Mouse (Mus musculus): ENCODE measurements around the gene Rab3il1. TPM values are rescaled to one million over a fixed set of nuclear protein-coding genes. Genes with fewer than 3 reads are reported as not detected.

Gene Rab3il1
- total RNA-seq, 4 experiments from 2014 or later: 6.3 to 8.1 (median 7.5) TPM

DNA sequence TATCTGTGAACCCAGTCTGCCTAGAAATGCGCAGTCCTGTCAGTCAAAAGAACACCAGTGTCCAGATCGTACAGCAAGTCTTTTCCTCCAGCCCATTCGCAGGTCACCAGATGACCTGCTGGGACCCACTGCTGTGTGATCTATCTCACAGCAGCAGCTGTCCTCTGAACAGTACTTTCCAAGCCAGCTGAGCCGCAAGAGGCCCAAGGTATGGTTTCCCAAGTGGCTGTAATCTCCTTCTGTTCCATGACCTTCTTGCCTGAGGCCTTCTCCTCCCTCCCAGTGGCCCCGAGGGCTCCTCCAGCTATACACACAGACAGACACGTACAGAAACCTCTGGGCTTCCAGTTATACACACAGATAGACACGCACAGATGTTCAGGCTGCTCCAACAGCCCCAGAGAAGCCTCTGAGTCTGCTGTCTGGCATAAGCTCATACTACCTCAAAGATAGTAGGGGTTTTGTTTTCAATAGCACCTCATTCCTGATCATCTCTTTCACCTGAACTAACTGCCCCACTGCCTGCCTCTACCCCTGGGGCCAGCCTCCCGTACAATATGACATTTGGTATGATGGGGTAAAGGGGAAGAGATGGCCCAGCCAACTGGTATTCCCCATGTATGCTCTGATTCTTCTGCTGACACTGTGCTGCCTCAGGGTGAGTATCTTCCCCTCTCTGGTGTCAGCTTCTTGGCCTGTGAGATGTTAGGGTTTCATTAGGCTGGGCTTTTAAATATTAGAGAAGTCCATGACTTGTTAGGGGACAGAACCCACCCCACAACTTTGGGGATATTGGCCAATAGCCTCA is 59.5 kb downstream of the Rab3il1 start:
- no peak for DNase-seq (ENCODE audit: low spot score)

DNA sequence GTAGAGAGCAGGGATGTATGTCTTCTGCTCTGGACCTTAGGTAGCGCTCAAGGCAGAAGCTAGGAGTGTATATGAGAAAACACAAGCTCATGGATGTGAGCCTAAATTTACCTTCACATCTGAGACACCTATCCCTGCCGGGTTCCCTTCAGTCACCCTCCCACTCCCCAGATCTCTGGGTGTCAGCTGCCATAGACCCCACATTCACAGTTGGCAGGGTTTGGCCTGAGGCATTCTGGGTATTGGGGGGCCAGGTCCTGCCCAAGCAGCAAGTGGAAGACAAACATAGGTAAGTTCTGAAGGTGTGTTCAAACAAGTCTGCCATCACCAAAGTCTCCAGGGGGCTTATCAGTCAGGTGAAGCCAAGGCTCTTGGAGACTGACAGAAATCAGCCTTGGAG is 60.2 kb downstream of the Rab3il1 start:
- DNase-seq (ENCODE audit: low spot score): no peak

DNA sequence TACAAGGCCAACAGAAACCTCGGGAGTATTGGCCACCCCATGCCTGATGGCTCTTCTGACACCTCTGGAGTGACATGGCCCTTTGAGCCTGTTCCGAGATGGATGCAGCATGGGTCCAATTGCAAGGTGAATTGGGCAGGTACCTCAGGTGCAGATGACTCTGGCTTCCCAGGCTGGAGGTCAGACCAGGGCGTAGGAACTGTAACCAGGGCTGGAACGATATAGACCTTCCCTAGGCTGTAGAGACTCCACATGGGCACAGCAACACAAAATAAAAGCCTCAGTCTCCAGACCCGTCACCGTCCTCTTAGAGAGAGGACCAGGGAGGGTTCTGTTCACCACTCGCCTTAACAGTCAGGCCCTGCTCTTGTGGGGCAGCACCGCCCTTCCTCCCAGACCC is 60.8 kb downstream of the Rab3il1 start:
- DNase-seq (ENCODE audit: low spot score): no peak

DNA sequence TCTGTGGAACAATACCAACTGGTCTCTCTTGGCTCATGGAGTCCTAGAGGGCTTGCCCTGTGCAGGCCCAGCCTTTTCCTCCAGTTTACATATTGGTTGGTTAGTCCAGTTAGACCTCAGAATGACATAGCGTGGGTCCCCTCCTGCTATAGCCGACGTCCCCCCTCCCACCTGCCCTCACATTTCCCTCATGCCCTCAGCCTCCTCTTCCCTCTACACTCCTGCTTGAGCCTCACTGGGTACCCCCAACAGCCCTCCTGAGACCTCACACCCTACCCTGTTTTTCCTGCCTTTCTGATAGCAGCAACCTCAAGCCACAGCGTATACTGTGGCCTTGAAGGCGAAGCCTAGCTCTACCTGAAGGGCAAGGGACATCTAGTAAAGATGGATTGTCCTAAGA is 61.4 kb downstream of the Rab3il1 start:
- no peak for DNase-seq (ENCODE audit: low spot score)

DNA sequence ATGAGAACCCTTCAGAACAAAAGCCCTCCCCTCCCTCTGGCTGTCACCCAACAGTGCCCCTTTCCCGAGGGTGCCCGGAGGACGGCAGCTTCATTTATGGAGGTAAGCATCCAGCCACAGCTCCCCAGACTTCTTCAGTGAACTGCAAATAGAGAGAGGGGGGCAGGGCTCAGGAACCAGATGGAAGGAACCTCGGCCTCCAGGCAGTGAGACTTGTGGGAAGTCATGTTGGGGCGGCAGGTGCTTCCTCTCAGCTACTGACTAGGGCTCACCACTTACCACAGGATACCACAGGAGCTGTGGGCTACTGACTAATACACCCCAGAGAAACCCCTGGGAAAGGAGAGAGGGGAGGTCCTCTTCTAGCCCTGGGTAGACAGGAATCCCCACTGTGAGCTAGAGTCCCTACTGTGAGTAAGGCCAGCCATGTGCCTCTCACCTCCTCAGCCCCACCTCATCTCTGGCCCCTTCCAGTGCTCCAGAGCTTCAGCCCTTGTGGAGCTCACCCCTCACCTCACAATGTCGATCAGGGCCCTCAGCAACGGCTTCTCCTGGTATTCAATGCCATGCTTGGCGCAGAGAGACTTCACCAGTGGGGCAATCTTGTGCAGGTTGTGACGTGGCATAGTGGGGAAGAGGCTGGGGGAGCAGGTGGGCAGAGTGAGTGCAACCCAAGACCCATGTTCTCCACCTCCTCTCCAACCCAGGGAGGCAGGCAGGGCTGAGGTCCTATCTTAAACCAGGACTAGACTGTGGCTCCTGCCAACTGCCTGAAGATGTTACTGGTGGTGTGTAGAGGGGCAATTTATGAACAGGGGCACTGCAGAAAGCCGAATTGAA is 62.9 kb downstream of the Rab3il1 start:
- DNase-seq (ENCODE audit: low spot score): no peak

DNA sequence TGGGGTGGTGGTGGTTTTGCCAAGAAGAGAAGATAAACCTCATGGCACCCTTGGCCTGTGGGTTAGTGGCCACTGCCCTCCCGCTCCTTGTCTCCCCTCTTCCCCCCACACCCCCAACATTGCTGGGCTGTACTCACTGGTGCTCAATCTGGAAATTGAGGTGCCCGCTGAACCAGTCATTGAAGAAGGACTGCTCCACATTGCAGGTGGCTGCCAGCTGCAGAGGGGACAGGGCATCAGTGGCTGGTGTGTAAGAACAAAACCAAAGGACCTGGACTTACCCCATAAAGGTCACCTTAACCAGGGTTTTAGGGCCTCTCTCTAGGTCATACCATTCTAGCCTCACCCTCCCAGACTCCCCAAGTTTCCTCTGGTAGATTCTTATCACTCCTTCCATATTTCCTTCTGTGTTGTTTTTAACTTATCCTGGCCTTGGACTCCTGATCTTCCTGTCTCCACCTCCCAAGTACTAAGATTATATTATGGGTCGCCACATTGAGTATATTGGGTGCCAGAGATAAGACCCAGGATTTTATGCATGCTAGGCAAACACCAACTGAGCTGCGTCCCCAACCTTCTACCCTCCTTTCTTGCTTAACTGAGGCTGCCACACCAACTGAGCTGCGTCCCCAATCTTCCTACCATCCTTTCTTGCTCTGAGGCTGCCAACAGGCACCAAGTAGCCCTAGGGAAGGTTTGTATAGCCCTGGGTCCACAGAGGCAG is 64.2 kb downstream of the Rab3il1 start:
- DNase-seq (ENCODE audit: low spot score): no peak

DNA sequence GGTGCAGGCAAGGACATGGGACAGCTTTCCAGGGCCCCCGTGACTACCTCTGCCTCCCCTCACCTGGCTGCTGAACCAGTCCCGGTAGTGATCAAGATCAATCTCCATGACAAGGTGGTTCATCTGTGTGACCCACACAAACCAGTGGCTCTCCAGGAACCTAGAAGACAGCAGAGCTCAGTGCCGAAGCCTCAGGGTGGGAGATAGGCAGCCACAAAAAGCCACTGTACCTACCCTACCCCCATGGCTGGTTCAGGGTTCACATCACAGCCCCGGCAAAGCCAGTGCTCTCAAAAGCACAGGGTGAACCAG is 64.7 kb downstream of the Rab3il1 start:
- DNase-seq (ENCODE audit: low spot score): no peak

DNA sequence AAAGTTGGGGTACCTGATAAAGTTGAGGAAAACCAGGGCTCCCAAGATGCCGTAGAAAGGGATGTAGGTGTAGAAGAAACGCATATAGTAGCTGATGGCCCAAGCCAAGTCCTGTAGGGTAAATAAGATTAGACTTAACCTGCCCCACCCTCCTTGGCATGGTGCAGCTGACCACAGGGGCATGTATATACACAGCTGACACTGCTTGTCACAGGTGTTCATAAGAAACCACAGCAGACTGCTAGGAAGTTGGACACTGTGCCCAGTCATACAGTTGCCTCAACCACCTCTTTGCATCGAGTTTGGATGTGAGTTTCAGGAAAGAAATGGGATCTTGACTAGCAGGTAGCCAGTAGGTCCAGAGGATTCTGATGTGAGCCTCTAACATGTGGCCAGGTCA is 65.0 kb downstream of the Rab3il1 start:
- no peak for DNase-seq (ENCODE audit: low spot score)

DNA sequence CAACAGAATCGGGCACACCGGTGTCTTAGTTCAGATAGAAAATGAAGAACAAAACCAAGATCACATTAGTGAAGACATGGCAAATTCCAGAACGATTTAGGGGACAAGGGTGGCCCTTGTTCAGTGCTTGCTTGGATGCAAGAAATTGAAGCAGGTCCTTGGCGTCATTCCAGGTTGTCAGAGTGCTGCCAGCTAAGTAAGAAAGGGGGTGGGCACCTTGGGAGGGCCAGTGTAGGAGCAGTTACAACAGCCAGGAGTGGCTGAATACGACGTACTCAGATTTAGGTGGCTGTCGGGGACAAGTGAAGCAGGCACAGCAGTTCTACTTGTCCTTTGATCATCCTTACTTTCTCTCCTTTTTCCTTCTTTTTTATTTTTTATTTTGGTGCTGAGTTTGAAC is 66.2 kb downstream of the Rab3il1 start:
- DNase-seq (ENCODE audit: low spot score): no peak

DNA sequence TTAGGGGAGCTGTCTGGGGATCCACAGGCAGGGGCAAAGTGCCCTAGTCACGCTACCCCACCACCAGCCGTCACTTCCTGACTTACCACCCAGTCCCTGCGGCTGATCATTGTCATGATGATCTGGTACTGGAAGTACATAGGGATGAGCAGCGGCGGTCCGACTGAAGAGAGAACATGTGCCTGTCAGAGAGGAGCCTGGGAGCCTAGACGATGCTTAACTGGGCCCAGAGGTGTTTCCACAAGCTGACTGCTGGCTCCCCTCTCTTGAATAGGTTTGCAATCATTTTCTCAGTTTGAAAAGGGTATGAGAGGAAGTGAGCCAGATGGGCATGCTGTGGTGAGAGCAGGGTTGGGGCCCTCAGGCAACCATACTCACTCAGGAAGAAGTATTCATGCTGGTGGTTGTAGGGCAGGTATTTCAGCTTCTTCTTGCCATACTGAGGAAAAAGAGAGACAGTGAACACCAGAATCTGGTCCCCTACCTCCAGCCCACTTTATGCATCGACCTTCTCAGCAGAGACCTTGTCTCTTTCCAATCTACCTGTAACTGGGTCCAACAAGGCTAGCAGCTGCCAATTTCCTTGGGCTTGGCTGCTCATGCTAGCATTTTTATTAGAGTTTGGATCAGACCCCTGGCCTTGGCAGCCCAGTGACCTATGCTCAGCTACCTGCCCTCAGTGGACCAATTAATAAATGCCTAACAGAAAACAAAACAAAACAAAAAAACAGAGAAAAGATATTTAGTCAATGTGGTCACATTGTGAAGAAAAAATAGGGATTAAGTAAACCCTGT is 68.9 kb downstream of the Rab3il1 start:
- no peak for DNase-seq (ENCODE audit: low spot score)

DNA sequence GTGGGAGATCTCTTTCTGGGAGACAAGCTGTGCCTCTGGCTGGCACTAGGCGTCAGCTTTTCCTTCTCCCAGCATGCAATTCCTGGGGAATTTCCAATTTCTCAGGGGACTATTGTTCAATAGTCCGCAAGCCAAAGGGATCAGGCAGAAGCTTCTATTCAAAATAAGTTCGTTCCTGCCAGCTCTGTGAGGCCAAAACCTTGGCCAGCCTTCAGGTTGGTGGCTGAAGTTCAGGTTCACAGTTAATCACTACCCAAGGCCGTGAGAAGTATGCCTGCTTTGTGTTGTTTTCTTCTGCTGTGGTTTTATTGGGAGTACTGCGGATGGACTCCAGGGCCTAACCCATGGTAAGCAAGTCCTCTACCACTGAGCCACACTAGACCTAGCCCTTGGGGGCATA is 69.7 kb downstream of the Rab3il1 start:
- no peak for DNase-seq (ENCODE audit: low spot score)

DNA sequence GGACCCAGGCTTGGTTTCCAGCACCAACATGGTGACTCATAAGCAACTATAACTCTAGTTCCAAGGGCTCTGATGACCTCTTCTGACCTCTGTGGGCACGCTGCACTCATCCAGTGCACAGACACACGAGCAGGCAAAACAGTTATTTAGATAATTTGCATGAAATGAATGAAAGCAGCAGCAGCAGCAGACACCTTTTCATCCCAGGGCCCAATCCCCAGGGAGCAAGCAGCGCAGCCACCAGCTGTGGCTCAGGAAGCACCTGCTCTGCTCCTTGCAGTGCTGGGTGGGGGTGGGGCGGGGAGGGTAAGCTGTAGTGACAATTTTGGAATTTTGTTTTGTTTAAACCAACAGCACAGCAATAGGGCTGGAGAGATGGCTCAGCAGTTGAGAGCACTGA is 70.4 kb downstream of the Rab3il1 start:
- no peak for DNase-seq (ENCODE audit: low spot score)

DNA sequence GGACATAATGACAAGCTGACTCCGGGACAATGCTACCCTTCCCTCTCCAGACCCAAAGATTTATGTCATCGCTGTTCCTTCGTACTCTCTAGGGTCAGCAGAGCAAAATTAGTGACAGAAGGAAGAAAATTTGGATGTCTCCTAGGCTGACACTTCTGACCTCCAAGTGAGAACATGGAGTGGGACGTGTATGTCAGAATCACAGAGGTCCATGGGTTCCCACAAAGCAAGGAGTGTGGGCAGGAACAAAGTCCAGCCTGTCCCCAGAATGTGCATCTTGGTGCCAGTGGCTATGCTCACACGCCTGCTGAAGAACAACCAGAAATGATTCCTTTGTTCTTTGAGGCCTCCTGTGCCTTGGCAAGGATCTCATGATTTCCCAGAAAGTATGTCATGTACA is 71.7 kb downstream of the Rab3il1 start:
- DNase-seq (ENCODE audit: low spot score): no peak

DNA sequence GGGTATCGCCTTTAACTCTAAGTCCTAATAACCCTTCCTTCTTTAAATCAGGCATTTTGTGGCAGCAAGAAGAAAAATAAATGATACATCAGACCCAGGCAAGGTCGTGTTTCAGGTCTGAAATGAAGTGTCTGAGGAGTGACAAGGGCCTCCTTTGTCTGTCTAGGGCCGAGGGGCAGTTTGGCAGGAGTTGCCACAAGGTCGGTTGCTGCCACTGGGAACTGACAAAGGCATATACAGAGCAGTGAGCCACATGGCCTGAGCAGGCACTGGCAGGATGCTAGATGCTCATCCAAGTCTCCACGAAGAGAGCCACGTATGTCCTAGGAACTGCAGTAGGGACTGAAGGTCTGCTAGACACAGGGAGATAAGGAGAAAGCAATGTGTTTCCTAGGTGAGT is 76.9 kb downstream of the Rab3il1 start:
- no peak for DNase-seq (ENCODE audit: low spot score)

DNA sequence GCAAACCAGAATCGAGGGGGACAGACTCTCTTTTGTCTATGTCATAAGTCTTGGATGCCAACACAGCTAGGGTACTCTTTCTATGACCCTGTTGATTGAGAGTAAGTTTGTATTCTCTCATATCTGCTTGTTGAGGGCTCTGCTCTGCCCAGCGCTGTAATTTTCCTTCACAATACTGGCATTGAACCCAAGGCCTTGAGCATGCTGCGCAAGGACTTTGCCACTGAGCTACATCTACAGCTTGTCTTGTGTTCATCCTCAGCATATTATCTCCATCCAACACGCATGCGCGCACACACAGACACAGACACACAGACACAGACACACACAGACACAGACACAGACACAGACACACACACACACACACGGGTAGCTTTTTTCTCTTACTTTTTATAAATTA is 78.9 kb downstream of the Rab3il1 start:
- no peak for DNase-seq (ENCODE audit: low spot score)

DNA sequence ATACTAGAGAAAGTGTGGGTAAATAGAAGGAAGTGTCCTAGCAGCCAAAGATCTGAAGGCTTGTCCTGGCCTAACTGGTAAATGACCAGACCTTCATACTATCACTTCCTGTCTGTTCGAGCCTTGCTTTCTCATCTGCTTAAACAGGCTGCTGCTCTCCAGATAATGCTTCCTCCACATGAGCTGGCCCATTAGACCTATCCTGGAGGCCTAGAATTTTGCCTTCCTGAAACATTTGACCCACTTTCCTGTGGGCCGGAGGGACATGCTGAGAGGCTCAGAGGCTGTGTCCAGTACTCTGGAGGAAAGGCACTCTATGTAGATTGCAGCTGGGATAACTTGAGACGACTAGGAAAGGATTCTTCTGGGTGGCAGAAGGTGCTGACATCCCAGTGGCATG is 80.6 kb downstream of the Rab3il1 start:
- peak; percentile 46 for DNase-seq (ENCODE audit: low spot score)

DNA sequence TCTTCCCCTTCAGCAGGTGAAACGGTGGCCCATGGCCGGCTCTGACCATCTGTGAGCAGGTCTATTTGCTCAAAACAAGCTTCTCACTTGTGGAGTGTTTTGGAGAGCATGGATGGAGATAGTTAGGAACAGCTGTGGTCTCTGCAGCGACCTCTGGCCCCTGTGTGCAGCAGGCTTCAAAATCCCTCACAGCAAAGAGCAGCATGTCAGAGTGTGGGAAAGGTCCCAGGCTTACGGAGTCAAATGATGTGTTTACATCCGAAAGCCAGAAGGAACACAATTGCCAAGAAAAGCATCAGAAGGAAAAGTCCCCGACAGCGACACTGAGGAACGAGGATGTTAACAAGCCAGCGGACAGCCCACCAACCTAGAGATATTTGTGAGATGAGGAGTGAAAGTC is 84.0 kb downstream of the Rab3il1 start:
- DNase-seq (ENCODE audit: low spot score): no peak

DNA sequence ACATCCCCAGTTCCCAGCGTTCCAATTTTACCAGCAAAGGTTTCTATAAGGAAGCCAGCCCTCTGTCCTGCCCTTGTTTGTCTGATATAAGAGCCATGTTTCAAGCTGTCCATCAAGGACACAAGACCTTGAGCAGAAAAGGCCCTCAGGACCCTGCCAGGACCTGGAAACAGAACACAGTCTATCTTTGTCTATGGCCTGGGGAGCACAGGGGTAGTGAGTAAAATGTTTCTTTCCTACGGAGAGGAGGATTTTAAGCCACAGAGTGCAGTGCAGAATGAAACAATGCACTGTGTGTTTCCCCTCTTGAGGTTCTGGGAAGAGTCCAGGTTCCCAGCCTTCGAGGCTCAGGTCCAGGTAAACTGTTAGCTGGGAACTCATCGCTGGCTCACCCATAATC is 85.5 kb downstream of the Rab3il1 start:
- DNase-seq (ENCODE audit: low spot score): no peak

Measured in heart, adult 8-10 months (tissue).